Mouse (Mus musculus) left cerebral cortex, postnatal 36 days (tissue): ENCODE data around the gene Tmem33. TPM values are rescaled to one million over a fixed set of nuclear protein-coding genes. Genes with fewer than 3 reads are reported as not detected.

Source experiments
- DNase-seq, 2 experiments: peaks; one replicate each; pipeline ENCODE4 v3.0.0; 2021 to 2022; ENCODE audit warnings: low spot score in 2 of 2, mixed read lengths in 1 of 2
- intact Hi-C: fragments of 180-260 bp; cut with DNase I; formaldehyde crosslinking; loops from one replicate; pipeline ENCODE4 v1.15.1; 2025
- total RNA-seq, 2 experiments: library from RNA; stranded (reverse); gene quantifications; 2 replicates each; pipeline ENCODE4 v1.2.3; 2021

Gene Tmem33
- total RNA-seq, 2 experiments from 2014 or later: 84.8 to 97.0 TPM

DNA sequence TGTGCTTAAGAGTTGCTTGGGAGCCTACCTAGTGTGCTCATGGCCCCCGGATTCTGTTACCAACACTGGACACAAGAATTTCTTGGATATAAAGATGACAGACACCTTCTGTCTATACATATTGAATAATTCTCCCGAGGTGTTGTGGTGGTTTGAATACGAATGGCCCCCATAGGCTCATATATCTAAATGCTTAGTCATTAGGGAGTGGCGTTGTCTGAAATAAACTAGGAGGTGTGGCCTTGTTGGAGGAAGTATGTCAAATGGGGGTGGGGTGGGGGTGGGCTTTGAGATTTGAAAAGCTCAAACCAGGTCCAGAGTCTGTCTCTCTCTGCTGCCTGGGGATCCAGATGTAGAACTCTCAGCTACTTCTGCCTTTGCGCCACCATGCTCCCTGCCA is 17.1 kb upstream of the Tmem33 start:
- no peak for DNase-seq
- intact Hi-C loops: no loop called here

DNA sequence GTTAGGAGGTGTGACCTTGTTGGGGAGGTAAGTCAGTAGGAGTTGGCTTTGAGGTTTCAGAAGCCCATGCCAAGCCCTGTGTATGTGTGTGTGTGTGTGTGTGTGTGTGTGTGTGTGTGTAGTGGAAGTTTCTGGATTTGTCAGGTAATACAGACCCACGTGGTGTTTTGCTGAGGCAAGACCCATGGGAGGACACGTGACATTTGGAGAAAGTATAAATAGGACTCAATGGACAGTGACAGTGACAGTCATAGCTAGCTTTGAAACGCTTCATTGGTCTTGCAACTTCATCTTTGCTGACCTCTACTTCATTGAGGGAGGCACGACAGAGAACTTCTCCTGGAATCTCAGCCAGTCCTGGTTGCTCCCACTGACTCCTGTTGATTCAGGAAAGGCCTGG is 8.1 kb upstream of the Tmem33 start:
- intact Hi-C loops: no loop called here
- DNase-seq: no peak

DNA sequence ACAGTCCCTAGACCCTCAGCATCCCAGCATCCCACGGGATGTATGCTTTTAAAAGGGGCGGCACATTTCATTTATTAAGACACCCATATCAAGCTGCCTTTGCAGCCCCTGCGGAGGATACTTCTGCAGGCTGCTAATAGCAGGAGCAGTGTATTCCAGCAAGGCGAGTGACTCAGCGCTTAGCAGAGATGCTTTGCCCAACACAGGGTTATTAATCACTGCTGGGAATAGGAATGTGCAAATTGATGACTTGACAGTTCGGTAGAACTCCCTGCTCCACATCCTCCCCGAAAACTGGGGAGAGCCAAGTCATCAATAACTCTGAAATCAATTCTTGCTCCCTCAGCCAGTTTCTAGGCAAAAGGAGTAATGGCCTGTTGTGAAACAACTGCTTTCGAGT is 4.7 kb upstream of the Tmem33 start:
- intact Hi-C loops: no loop called here
- no peak for DNase-seq

DNA sequence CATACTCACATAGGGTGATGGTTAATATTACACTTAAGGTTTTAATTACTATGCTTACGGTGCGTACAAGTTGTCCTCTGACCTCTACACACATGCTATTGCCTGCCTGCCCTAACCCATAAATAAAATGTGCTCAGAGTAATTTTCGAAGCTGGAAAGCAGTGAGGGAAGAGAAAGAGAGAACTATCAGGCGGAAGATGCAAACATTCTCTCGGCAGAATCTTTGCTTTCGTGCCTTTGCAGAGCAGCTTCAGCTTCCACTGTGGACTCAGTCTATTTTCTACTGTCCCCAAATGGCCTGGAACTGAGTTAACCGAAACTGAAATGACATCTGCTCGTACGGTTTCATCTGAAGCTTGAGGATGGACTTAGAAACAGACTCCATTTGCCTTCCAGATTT is 1.9 kb upstream of the Tmem33 start:
- intact Hi-C loops: no loop called here
- DNase-seq: no peak

DNA sequence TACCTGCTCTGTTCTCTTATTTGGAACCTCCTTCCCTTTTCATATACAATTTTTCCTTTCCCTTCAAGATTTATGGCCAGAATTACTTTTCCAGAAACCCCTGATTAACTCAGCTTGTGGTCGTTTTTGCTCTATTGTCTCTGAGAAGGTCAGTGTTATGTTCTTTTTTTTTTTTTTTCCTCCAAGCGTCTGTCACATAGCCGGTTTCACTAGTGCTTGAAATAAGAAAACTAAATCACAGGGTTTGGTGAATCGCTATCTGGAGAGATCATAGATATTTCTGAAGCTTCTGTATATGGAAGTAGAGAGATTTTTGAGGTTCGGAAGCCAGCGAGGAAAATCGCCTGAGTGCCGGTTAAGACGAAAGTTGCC is 220 bp upstream of the Tmem33 start:
- no peak for DNase-seq
- intact Hi-C loops: loop anchor here (5.0 kb wide), 1 partner anchor 47 kb away; the partner anchor contains the start of gene Slc30a9

DNA sequence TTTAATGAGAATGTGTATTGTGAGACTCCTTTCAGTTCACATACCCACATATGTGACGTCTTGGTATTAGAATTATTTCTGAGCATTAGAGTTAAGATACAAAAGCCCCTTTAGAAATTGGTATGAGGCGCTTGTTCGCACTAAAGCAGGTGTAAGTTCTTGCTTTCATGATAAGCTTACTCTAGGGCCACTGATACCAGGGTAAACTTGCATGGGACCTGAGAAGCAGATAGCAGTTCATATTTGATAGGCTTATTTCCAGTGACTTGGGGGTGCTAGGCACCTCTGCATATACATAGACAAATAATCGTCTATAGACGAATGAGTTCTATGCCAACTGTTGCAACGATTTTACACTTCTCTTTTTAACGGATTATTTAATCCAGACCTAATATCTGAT is 2.6 kb downstream of the Tmem33 start:
- intact Hi-C loops: loop anchor here (5.0 kb wide), 1 partner anchor 44 kb away; the partner anchor contains the start of gene Slc30a9
- DNase-seq: no peak

DNA sequence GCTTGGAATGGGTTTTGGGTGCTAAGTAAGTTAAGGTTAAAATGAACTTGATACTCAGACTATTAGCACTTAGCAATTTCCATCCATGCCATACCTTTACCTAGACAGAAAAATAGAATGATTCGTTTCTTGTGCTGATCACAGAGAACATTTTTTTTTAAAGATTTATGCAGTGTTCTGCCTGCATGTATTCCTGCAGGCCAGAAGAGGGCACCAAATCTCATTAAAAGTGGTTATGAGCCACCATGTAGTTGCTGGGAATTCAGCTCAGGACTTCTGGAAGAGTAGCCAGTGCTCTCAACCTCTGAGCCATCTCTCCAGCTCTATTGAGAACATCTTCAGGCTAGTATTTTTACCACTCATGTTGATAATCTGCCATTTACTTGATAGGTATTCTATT is 5.7 kb downstream of the Tmem33 start:
- DNase-seq: no peak
- intact Hi-C loops: no loop called here

DNA sequence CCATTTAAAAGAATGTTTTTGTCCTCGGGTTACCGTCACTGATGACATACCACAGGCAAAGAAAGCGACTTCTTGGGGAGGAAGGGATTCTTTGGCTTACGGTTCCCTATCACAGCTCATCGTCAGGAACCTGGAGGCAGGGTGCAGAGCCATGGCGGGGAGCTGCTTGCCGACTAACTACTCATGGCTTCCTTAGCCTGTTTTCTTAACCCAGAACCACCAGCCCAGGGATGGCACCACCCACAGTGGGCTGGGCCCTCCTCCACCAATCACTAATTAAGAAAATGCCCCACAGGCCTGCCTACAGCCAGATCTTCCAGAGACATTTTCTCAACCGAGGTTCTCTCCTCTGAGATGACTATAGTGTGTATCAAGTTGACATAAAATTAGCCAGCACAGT is 8.9 kb downstream of the Tmem33 start:
- DNase-seq: no peak
- intact Hi-C loops: no loop called here

DNA sequence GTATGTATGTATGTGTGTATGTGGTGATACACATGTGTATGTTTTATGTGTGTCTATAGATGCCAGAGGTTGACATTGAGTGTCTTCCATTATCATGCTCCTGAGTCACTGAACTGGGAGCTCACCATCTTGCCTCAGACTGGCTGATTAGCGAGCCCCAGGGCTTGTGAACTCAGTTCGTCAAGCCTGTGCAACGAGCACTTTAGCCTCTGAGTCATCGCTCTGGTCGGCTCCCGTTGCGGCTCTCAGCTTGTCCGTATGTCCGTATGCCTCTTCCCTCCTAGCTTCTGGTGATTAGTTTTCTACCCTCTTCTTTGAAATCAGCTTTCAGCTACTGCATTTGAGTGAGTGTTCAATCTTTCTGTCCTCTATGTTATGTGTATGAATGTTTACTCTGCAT is 19.0 kb downstream of the Tmem33 start:
- no peak for DNase-seq
- intact Hi-C loops: no loop called here

DNA sequence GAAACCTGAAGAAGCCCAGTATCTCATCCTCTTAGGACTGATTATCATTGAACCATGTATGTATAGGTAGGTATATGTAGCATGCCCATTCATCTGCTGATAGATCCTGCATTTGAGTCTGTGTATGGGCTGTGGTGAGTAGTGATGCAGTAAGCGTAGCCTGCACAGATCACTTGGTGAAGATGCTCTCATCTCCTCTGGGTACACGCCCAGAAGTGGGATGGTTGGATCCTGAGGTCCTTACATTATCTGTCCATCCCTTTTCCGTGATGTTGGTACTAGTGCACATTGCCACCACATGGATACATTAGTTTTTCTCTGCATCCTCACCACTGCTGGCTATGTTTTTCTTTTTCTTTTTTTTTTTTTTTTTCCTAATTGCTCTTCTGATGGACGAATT is 19.5 kb downstream of the Tmem33 start:
- intact Hi-C loops: no loop called here
- no peak for DNase-seq

DNA sequence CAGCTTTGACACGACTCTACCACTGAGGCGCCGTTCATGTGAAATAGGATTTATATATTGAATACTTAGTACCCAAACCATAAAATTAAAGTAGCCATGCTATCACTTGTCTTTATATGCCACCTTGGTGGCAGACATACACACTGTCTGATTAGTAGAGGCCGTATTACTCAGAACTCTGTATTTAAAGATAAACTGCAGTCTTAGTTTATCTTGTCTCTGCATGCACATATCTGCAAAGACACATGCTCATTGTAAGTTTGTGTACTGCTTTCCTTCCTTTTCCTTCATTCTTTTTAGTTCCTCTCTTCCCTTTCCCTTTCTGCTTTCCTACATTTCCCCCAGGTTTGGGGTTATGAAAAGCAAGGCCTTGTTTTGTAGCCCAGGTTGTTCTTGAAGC is 20.0 kb downstream of the Tmem33 start:
- intact Hi-C loops: no loop called here
- no peak for DNase-seq

DNA sequence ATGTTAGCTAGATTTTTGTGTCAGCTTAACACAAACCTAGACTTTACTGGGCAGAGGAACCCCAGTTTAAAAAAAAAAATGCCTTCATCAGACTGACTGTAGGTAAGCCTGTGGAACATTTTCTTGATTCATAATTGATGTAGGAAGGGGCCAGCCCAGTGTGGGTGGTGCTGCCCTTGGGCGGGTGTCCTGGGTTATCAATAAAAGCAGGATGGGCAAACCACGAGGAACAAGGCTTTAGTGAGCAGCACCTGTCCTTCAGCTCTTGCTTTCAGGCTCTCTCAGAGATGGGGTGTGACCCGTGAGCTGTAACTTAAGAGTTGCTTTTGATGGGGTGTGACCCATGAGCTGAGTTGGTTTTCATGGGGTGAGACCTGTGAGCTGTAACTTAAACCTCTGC is 34.7 kb downstream of the Tmem33 start:
- DNase-seq: no peak
- intact Hi-C loops: no loop called here

DNA sequence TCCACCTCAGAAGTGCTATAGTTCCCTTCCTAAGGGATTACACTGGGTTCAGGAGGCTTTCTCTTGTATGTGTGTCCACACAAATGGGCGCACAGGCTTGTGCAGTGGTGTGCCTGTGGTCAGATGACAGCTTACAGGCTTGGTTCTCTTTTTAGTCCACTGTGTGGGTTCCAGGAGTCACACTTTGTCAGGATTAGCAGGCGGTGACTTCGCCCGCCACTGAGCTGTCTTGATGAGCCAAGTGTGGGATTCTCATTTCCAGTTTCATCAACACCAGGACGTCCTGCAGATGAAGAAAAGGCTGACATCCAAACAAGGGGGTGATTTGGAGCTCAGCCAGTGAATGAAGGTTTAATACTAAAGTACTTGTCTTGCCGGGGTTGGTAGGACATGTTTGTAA is 35.3 kb downstream of the Tmem33 start:
- DNase-seq: peak in 1 of 2 experiments; percentile 15

DNA sequence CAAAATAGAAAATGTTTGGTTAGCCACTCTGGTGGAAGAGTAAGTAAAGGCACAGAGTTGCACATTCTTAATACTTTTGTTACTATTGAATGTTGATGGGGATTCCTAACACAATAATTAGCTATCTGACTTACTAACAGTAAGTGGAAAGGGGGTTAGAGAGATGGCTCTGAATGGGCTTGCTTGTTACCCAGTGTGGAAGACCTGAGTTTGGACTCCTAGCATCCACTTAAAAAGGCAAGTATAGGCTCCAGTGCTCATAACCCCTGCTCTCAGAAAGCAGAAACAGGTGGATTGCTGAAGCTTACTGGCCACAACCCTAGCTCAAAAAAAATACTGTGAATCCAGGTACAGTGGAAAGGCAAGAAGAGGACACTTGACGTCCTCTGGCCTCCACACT is 35.8 kb downstream of the Tmem33 start:
- intact Hi-C loops: no loop called here

More for the DNA sequence above, 35.3 kb downstream of the Tmem33 start:
- intact Hi-C loops: no loop called here

DNA sequence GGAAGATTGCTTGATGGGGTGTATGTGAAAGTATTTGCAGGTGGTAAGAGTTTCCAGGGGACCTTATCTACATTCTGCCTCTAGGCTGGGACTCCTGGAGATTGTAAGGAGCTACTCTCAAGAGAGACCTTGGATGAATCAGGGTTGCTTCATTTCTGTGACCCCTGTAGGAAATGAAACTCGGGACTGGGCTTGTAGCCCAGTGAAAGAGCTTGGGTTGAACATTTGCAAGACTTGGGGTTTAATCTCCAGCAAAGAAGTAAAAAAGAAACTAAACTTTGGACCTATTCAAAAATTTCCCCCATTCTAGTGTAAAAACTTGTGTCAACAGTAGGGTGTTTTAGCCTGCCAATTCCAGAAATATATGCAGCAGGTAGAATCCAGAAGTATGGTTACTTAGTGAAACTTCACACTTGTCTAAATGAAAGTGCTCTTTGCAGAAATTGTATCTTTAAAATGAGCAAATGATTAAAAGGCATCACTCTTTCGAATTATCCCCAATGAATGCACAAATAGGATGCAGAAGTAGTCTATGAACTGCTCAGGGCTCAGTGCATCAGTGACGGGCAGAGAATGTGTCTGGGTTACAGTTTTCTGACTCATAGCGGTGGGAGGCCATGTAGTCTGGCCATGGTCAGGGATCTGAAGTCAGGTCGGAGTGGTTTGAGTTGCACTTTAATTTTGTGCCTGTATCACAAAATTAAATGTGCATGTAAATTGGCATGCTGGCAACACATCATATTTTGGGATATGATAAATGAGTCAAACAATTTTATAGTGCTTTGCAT is 36.9 kb downstream of the Tmem33 start:
- intact Hi-C loops: no loop called here
- no peak for DNase-seq

More for the DNA sequence above, 35.8 kb downstream of the Tmem33 start:
- no peak for DNase-seq

DNA sequence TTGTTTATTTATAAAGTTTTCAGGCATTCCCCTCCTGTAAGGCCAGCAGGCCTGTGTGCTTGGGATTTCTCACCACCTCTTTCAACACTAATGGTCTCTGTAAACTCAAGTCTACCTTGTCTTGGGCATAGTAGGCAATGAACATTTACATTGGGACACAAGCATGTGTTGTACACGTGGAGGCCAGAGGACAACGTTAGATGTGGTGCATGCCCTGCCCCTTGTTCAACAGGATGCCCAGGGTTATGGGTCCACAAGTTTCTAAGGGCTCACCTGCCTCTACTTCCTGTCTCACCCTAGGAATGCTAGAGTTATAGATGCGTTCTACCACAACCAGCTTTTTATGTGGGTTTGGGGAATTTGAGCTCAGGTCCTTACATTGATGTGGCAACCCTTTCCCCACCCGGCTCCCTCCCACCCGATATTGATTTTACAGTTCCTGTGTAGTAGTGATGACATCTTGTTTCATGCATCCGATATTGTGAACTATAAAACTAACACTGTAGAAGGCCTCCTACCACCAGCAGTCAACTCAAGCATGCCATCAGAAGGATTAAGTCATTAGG is 39.6 kb downstream of the Tmem33 start:
- DNase-seq: no peak
- intact Hi-C loops: no loop called here

DNA sequence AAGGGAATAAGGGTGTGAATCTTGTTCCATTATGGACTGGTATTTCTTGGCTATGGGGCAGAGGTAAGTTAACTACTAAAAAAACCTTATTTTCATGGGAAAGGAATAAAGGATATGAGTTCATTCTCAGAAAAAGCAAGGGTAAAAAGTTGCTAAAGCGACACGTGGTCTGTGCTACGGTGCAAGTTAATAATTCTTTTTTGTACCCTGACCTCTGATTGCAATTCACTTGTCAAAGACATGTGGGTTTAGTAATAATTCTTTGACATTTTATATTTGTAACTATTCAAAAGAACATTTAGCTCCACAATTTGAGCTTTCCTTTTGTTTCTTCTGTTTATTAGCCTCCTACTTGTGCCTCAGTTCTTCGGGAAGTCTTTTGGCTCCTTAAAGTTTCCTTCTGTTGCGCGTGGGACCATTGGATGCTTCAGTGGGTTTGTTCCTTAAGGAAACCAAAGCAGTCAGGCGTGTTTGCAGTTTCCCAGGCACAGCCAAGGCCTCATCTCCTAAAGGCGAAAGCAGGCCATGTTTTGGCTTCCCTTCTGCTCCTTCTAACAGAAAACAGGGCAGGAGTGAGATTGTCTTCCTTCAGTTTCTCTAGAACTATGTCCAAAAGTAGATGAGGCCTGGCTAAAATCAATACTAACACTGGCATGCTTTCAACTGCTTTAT is 40.7 kb downstream of the Tmem33 start:
- intact Hi-C loops: no loop called here
- no peak for DNase-seq

DNA sequence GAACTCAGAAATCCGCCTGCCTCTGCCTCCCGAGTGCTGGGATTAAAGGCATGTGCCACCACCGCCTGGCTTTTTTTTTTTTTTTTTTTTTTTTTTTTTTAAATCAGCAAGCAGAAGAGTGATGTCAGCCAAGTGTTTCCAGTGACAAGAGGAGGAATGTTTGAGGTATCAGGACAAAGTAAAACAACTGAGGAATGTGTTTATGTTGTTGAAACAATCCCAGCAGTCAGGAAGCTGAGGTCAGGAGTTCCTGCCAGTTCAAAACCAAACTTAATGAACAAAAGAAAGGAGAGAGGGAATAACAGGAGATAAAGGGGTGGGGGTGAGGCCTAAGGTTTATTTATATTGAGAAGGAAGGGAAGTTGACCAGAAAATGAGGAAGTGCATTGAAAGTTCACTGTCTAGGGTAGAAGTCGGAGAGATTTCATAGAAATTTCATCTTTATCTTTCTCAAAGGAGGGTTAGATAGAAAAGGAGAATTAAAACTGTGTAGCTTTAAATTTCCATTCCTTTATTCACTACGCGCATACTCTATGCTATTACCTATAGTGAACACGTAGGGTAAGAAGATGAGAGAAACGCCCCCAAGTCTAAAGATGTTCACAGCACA is 41.5 kb downstream of the Tmem33 start:
- intact Hi-C loops: no loop called here
- no peak for DNase-seq

DNA sequence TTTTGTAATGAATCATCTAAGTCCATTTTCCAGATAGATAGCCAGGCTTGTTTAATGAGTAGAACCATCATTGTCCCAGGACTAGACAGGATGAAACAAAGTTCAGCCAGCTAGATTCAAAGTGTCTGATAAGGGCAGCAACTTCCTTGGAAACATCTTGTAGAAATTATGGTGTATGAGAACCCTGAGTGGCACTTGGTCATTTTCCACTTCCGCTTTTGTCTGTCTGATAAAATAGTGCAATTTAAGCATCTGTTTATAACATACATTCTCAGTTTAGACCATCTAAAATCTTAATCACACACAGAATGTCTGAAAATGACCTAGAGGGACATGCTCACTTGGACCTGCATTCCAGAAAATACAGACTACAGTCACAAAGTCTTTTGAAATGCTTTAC is 43.5 kb downstream of the Tmem33 start:
- intact Hi-C loops: no loop called here
- no peak for DNase-seq

DNA sequence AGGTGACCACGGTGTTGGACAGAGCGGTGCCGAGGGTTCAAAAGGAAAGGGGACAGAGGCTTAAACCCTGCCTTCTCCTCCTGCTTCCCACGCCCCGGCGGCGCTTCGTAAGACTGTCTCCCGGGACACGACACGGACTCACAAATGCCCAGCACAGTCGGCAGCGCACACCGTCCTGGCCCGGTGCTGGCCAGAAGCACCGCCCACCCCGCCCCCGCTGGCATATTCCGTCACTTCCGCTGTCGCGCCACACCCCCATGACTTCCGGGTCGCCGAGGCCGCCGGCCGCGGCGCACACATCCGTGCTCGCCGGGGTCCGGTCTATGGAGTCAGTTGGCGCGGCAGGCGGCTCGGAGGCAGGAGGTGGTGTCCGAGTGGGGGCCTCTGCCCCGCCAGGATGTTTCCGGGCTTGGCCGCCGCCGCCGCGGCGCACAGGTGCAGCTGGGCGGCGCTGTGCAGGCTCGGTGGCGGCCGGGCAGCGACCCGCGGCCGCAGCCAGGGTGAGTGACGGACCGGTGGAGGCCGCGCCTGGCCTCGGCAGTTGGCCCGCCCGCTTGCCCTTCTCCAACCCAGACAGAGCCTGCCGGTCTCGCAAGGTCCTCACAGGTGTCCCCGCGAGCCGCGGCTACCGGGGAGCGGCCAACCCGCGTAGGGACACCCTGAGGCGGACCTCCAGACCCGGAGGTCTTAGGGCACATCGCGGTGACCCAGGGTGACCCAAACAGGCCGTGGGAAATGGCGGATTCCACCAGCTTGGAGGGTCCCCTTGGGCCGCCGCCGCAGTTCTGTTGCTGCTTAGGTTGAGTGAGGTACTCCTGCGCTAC is 46.5 kb downstream of the Tmem33 start, which contains the start of gene Slc30a9:
TSS of gene Slc30a9 (plus strand) at position 258 of the 824 bp plus-strand sequence.
- intact Hi-C loops: loop anchor here (5.0 kb wide), 1 partner anchor 45 kb away; the partner anchor contains the start of gene Tmem33
- DNase-seq: peak; percentile 91 to 92
